Mouse (Mus musculus) embryonic stem cell, embryonic (primary cell): ENCODE data around the gene Abcg4.

ENCODE experiments used
- CTCF ChIA-PET, 4 experiments: fragments of 300-600 bp in 2 of 4; fragments of 350-600 bp in 2 of 4; sonication (Branson Sonifier 250); formaldehyde crosslinking; loops; one replicate each; lab custom pipeline; 2022; ENCODE audit warnings: inconsistent platforms in 2 of 4; lab: Charles Lee
- POLR2A ChIA-PET, 4 experiments: fragments of 300-600 bp in 2 of 4; fragments of 350-600 bp in 2 of 4; sonication (Branson Sonifier 250); formaldehyde crosslinking; loops; one replicate each; lab custom pipeline; 2022; ENCODE audit warnings: antibody characterized with exemption in 4 of 4, inconsistent platforms in 1 of 4; lab: Charles Lee

Abcg4 gene

GRCm38 (mm10) chr9:44269077-44269476 is 19.3 kb downstream of the Abcg4 start:
- POLR2A ChIA-PET, result interaction anchor here in 3 of 4 experiments (1.0 to 3.7 kb wide), 6 partner anchors 17 to 92 kb away, joined by 3 to 21 read pairs (median 6); partner anchors contain the start of genes Cbl (in 1 of the 3), Ccdc153 (in 1 of the 3), H2afx (in 1 of the 3) and Vps11 (in 1 of the 3)
- CTCF ChIA-PET, result interaction anchor here (0.6 to 3.1 kb wide), 28 partner anchors 9 to 1164 kb away, joined by 3 to 20 read pairs (median 5); partner anchors contain the start of genes Cbl (in 3 of the 4), Abcg4 (in 2 of the 4), Ccdc153 (in 1 of the 4) and Hinfp (in 1 of the 4)

GRCm38 (mm10) chr9:44268432-44268831 is 20.0 kb downstream of the Abcg4 start, which contains the start of gene Nlrx1:
Gene Nlrx1 (minus strand): TSS chr9:44268599.
- ChIA-PET CTCF (interaction anchor here (0.5 to 3.1 kb wide), 46 partner anchors 10 to 1165 kb away, joined by 3 to 20 read pairs (median 4); partner anchors contain the start of genes Cbl (in 3 of the 4), Abcg4 (in 2 of the 4), C2cd2l (in 1 of the 4) and Ccdc153 (in 1 of the 4)), POLR2A (interaction anchor here (0.8 to 3.7 kb wide), 21 partner anchors 10 to 280 kb away, joined by 3 to 21 read pairs (median 5); partner anchors contain the start of genes H2afx (in 3 of the 4), Cbl (in 2 of the 4), Vps11 (in 2 of the 4) and Abcg4 (in 1 of the 4))

- POLR2A ChIA-PET, result interaction anchor here (0.7 to 3.7 kb wide), 36 partner anchors 9 to 279 kb away, joined by 3 to 21 read pairs (median 4); partner anchors contain the start of genes H2afx (in 3 of the 4), Cbl (in 2 of the 4), Vps11 (in 2 of the 4) and Abcg4 (in 1 of the 4)
Observed at GRCm38 (mm10) chr9:44268027-44268360, 20.4 kb downstream of the Abcg4 start.

GRCm38 (mm10) chr9:44267319-44268026 is 20.9 kb downstream of the Abcg4 start:
- ChIA-PET CTCF (interaction anchor here (0.5 to 3.1 kb wide), 58 partner anchors 8 to 904 kb away, joined by 3 to 20 read pairs (median 4); partner anchors contain the start of genes Cbl (in 2 of the 4), Ccdc153 (in 2 of the 4), Abcg4 (in 1 of the 4) and C2cd2l (in 1 of the 4)), POLR2A (interaction anchor here (0.6 to 3.7 kb wide), 40 partner anchors 9 to 279 kb away, joined by 3 to 21 read pairs (median 4); partner anchors contain the start of genes H2afx (in 3 of the 4), Cbl (in 2 of the 4), Vps11 (in 2 of the 4) and Ccdc153 (in 1 of the 4))

More at GRCm38 (mm10) chr9:44268027-44268360, 20.4 kb downstream of the Abcg4 start:
- CTCF ChIA-PET, result interaction anchor here (0.5 to 3.1 kb wide), 55 partner anchors 8 to 903 kb away, joined by 3 to 20 read pairs (median 4); partner anchors contain the start of genes Abcg4 (in 2 of the 4), Cbl (in 2 of the 4), Ccdc153 (in 2 of the 4) and C2cd2l (in 1 of the 4)

DNA sequence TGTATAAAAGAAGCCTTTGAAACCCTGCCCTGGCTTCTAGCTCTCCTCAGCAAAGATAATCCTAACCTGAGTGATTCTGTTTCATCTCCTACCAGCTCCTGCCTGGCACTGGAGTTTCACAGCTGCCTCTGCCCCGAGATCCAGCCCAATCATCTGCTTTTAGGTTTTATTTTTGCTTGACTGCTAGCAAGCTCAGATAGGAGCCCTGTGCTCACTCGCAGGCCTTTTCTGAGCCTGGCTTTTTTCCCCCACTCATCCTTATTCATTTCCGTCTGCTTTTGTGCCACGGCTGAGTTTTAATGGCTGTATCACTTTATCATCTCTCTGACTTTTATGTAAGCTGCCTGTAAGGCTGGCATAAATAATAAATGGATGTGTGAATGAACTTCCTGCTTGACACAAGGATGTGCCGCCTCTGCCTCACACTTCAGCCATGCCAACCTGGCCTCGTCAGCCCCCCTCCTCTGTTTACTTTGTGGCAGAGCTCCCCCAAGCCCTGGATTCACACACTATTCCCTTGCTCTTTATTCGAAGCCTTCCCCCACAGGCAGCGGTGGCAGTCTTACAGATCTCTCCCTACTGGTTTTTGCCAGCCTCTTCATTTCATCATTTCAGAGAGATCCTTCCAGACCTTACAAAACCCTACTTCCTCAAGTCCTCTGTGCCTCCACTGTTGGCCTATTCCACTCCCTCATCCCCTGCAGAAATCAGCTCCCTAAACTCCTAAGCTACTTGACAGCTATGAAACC is 21.8 kb downstream of the Abcg4 start:
- CTCF ChIA-PET, result interaction anchor here (0.6 to 3.1 kb wide), 20 partner anchors 9 to 428 kb away, joined by 3 to 20 read pairs (median 4); partner anchors contain the start of genes Cbl (in 2 of the 4), C2cd2l (in 1 of the 4), Ccdc153 (in 1 of the 4) and Usp2 (in 1 of the 4)
- POLR2A ChIA-PET, result interaction anchor here in 3 of 4 experiments (0.9 to 4.3 kb wide), 23 partner anchors 8 to 182 kb away, joined by 3 to 25 read pairs (median 4); partner anchors contain the start of genes H2afx (in 2 of the 3), Vps11 (in 2 of the 3), Cbl (in 1 of the 3) and Ccdc84 (in 1 of the 3)

- ChIA-PET CTCF (interaction anchor here in 2 of 4 experiments (0.6 to 2.9 kb wide), 2 partner anchors 12 to 180 kb away, joined by 3 to 6 read pairs; partner anchors contain the start of gene Foxr1 (in 1 of the 2)), POLR2A (interaction anchor here (0.6 to 2.6 kb wide), 11 partner anchors 12 to 541 kb away, joined by 3 to 7 read pairs (median 3); partner anchors contain the start of genes Cbl (in 1 of the 4), Ccdc153 (in 1 of the 4) and H2afx (in 1 of the 4))
Observed at GRCm38 (mm10) chr9:44261388-44261787, 27.0 kb downstream of the Abcg4 start.

DNA sequence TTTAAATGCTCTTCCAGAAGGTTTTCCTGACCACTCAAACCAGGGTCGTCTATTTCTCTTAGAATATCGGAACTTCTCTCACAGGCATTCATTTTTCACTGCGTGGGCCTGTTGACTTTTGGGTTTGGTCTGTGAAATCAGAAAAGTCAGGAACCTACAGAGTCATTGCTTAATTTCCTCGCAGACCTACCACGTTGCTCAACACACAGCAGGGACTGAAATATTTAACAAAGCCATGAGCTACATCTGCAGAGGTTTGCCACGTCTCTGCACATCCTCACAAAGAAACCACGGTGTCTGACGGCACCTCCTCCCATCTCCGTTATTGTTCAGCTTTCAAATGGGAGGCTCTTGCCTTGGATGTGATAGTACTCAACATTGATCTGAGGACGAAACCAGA is 29.4 kb downstream of the Abcg4 start:
- CTCF ChIA-PET, result interaction anchor here in 2 of 4 experiments (0.5 to 1.0 kb wide), 2 partner anchors 10 to 334 kb away, joined by 5 read pairs; no protein-coding TSS in a partner anchor
- POLR2A ChIA-PET, result interaction anchor here in 3 of 4 experiments (0.5 to 3.3 kb wide), 5 partner anchors 8 to 130 kb away, joined by 3 to 18 read pairs (median 5); partner anchors contain the start of genes C2cd2l (in 1 of the 3) and Cbl (in 1 of the 3)

DNA sequence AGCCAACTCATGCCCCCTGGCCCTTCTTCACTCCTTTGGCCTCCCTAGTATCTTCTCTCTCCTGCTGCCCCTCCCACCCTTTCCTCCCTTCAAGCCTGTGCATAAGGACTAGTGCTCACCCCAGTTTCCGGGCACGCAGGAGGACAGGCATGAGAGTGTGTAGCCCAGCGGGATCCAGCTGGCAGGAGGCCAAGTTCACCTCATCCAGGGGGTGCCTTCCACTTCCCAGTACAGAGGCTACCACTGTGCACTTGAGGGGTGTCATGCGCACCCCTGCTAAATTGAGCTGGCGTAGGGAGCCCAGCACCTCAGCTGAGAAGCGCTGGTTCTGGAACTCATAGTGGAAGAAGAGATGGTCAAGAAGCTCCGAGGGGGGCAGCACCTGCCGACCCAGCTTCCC is 32.2 kb downstream of the Abcg4 start:
- POLR2A ChIA-PET, result interaction anchor here in 3 of 4 experiments (0.6 to 2.1 kb wide), 11 partner anchors 9 to 152 kb away, joined by 3 to 8 read pairs (median 5); partner anchors contain the start of genes C2cd2l (in 1 of the 3), H2afx (in 1 of the 3) and Trappc4 (in 1 of the 3)
- CTCF ChIA-PET, result interaction anchor here (0.6 to 1.5 kb wide), 9 partner anchors 11 to 162 kb away, joined by 3 to 6 read pairs (median 3); partner anchors contain the start of gene Cbl (in 1 of the 4)

GRCm38 (mm10) chr9:44255136-44255521 is 33.3 kb downstream of the Abcg4 start:
- POLR2A ChIA-PET, result interaction anchor here in 1 of 4 experiments (1.2 to 1.3 kb wide), 2 partner anchors 8 to 33 kb away, joined by 3 to 4 read pairs; no protein-coding TSS in a partner anchor

DNA sequence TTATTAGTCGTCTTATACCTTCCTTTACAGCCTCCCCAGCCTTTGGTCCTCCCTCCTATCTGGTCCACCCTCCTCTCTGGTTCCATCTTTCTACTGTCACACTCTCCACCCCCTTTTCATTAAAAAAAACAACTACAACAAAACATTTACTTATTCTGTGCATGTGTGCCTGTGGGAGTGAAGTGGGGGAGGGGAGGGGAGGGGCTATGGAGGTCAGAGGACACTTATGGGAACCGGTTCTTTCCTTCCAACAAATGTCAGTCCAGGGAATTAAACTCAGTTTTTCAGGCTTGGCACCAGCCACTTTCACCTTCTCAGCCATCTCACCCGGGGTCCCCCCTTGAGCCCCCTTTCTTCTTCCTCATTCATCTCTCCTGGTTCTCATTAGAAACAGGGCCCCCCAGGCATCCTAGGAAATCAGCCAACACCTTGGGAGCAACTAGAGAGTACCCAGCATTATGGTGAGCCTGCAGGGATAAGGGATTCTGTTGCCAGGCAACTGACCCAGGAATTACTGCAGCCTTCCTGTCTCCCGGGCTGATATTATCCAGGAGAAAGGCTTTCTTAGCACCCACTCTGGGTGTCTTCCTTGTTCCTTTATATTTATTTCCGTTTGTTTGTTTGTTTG is 33.8 kb downstream of the Abcg4 start:
- POLR2A ChIA-PET, result interaction anchor here in 1 of 4 experiments (1.1 to 1.8 kb wide), 4 partner anchors 9 to 81 kb away, joined by 4 to 5 read pairs (median 4); no protein-coding TSS in a partner anchor
- CTCF ChIA-PET, result interaction anchor here in 2 of 4 experiments (0.7 to 3.1 kb wide), 2 partner anchors 14 to 1096 kb away, joined by 3 to 14 read pairs; partner anchors contain the start of gene Nlrx1 (in 1 of the 2)

More at GRCm38 (mm10) chr9:44255136-44255521, 33.3 kb downstream of the Abcg4 start:
- CTCF ChIA-PET, result interaction anchor here in 1 of 4 experiments (0.6 kb wide), 1 partner anchor 12 kb away, joined by 4 read pairs; no protein-coding TSS in a partner anchor

DNA sequence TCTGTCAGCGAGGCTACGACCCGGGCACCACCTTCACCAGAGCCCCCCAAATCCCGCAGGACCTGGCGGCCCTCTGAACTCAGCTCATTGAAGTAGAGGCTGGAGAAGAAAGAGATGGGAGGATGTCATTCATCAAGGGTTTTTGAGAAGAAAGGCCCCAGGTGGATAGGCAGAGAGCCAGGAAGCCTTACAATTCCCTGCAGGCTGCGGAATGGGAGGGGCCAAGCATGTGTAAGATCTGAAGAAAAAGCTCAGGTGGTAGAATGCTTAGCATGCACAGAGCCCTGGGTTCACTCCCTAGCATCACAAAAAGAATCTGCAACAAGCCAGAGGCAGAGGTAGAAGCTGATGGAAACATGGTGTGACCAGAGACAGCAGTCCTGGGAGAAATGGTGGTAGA is 35.0 kb downstream of the Abcg4 start:
- ChIA-PET POLR2A (interaction anchor here in 2 of 4 experiments (0.6 to 2.7 kb wide), 16 partner anchors 10 to 239 kb away, joined by 3 to 12 read pairs (median 4); partner anchors contain the start of genes Cbl (in 2 of the 2), C2cd2l (in 1 of the 2), Dpagt1 (in 1 of the 2) and H2afx (in 1 of the 2)), CTCF (interaction anchor here in 3 of 4 experiments (0.6 to 3.1 kb wide), 11 partner anchors 12 to 293 kb away, joined by 3 to 14 read pairs (median 4); partner anchors contain the start of genes Ccdc153 (in 2 of the 3), Nlrx1 (in 2 of the 3) and Cbl (in 1 of the 3))

DNA sequence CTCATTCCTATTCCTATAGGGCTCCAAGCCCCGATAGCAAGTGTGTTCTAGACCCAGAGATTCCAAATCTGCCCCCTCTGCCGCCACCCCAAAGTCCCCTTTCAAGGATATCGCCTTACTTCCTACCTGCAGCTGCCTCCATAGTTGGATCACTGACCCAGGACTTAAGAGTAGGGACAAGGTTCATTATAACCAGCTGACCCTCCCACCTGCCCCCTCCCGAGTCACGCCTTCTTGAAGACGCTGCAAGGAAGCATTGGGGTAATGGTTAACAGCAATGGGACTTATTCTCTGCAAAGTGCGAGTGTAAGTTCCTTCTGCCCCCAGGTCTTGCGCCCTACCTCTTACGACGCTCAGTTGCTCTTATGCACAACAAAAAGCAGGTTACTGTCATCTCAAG is 37.1 kb downstream of the Abcg4 start, which contains the start of gene Pdzd3:
Gene Pdzd3 (minus strand): TSS at position 158 of the 400 bp plus-strand sequence.
- CTCF ChIA-PET, result interaction anchor here in 1 of 4 experiments (0.7 to 3.1 kb wide), 3 partner anchors 8 to 404 kb away, joined by 3 to 14 read pairs (median 6); partner anchors contain the start of gene Nlrx1
- POLR2A ChIA-PET, result interaction anchor here in 2 of 4 experiments (0.7 to 2.7 kb wide), 8 partner anchors 16 to 97 kb away, joined by 3 to 10 read pairs (median 4); partner anchors contain the start of genes Dpagt1 (in 2 of the 2), Cbl (in 1 of the 2) and H2afx (in 1 of the 2)

- ChIA-PET POLR2A (interaction anchor here in 3 of 4 experiments (0.6 to 2.1 kb wide), 7 partner anchors 12 to 84 kb away, joined by 3 to 22 read pairs (median 4); partner anchors contain the start of genes Cbl (in 1 of the 3), Dpagt1 (in 1 of the 3) and H2afx (in 1 of the 3)), CTCF (interaction anchor here in 3 of 4 experiments (0.6 to 2.8 kb wide), 6 partner anchors 11 to 202 kb away, joined by 3 to 20 read pairs (median 6); partner anchors contain the start of genes Nlrx1 (in 2 of the 3) and Cbl (in 1 of the 3))
Observed at GRCm38 (mm10) chr9:44250445-44250844, 38.0 kb downstream of the Abcg4 start.
